Mouse (Mus musculus): Measurements from ENCODE around the gene Gatd1.

GRCm38 (mm10) chr7:141428701-141429100 is 14.8 kb upstream of the Gatd1 start:
- TF ChIP-seq CTCF (IDR thresholded peaks at IDR 0.05; ENCODE audit: insufficient read depth, low read depth, low read length), result no peak
- no peak for TF ChIP-seq POLR2A (IDR thresholded peaks at IDR 0.05; ENCODE audit: insufficient read depth, low read depth, low read length)

Data from olfactory bulb, adult 2 months (tissue).